Mouse (Mus musculus) stomach, embryonic 14.5 days (tissue): ENCODE results near the gene Cpne7. TPM values are rescaled to one million over a fixed set of nuclear protein-coding genes. Genes with fewer than 3 reads are reported as not detected.

Experiments
- ATAC-seq: fragments of 200-750 bp; cut with Nextera tagmentation; 2 replicates; pipeline ENCODE4 v1.8.0; 2017; ENCODE audit warnings: low read depth, moderate TSS enrichment; ENCODE audit not compliant: insufficient number of reproducible peaks, insufficient read depth, low FRiP score
- H3K27ac ChIP-seq: fragments of 300-500 bp; sonication (generic); 2 replicates; pipeline ENCODE4 v1.5.1; 2014; ENCODE audit warnings: mild to moderate bottlenecking, low read length, moderate library complexity, mixed read lengths
- H3K27me3 ChIP-seq: fragments of 300-500 bp; sonication (generic); 2 replicates; pipeline ENCODE4 v1.6.1; 2014; ENCODE audit warnings: low read length, control low read depth, mixed read lengths; ENCODE audit not compliant: control insufficient read depth, insufficient read depth
- H3K36me3 ChIP-seq: fragments of 300-500 bp; sonication (generic); 2 replicates; pipeline ENCODE4 v1.6.1; 2014; ENCODE audit warnings: mild to moderate bottlenecking, control low read depth, low read length, moderate library complexity, mixed read lengths; ENCODE audit not compliant: control insufficient read depth, insufficient read depth
- H3K4me1 ChIP-seq: fragments of 300-500 bp; sonication (generic); 2 replicates; pipeline ENCODE4 v1.6.1; 2014; ENCODE audit warnings: low read length, control low read depth, mixed read lengths; ENCODE audit not compliant: control insufficient read depth, insufficient read depth
- H3K4me2 ChIP-seq: fragments of 300-500 bp; sonication (generic); replicated peaks from 2 replicates; pipeline ENCODE4 v1.6.1; 2014; ENCODE audit warnings: low read depth, low read length, control low read depth
- H3K4me3 ChIP-seq: fragments of 300-500 bp; sonication (generic); 2 replicates; pipeline ENCODE4 v1.5.1; 2014; ENCODE audit warnings: low read depth, low read length, control low read depth
- H3K9ac ChIP-seq: fragments of 300-500 bp; sonication (generic); replicated peaks from 2 replicates; pipeline ENCODE4 v1.6.1; 2014; ENCODE audit warnings: low read depth, mild to moderate bottlenecking, control low read depth, low read length, moderate library complexity, mixed read lengths
- H3K9me3 ChIP-seq: fragments of 300-500 bp; sonication (generic); 2 replicates; pipeline ENCODE4 v1.6.1; 2016; ENCODE audit warnings: low read depth, low read length, control low read depth; ENCODE audit not compliant: control insufficient read depth
- WGBS: fragments of 180-500 bp; shearing (Covaris S2); extraction: QIAGEN DNeasy Blood & Tissue Kit; methylation state at CpG from one replicate; pipeline ENCODE4 v1.1.7; 2014; 5-methylcytosine and 5-hydroxymethylcytosine counted together
- microRNA-seq: library from miRNA; unstranded; fragments of <30 nt; microRNA quantifications from one replicate; pipeline ENCODE4, GENCODE M21; 2016
- polyA plus RNA-seq: library from polyadenylated mRNA; unstranded; fragments of >200 nt; fragmentation: Nextera tagmentation; extraction: Ambion mirVana; gene quantifications from 2 replicates; pipeline ENCODE4 v1.2.1, GENCODE M21; 2014

Gene Cpne7
- polyA plus RNA-seq, 1 experiment from 2014 or later: 1.2 TPM

DNA sequence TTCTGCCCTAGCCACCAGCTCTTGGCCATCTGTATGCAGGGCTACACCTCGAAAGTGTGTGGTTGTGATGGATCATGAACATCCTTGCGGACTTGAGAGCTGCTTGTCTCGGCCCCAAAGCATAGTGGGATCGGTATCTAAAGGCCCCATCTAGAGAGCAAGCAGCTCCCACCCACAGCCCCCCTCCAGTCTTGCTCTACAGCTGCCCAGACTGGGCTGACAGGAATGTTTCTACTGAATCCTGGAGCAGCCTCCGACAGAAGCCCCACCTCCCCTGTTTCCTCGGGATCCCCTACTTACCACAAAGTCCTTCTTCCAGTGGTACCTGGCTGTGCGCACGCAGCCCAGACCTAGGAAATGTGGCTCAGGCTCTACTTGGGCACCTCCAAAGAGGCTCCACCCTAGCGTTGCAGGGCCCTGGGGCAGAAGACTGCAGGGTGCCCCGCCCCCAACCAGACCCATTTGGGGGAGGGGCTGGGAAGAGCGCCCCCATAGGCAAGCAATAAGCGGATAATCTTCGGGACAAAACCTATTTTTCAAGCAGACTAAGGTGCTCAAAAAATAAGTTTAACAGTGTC lies 40.8 kb downstream of the Cpne7 start, which contains the start of gene Sult5a1:
Gene Sult5a1, minus strand, starts transcription at position 428 of the 578 bp plus-strand sequence.
- ATAC-seq: peak; percentile 64; the same call in 1 of the 2 replicates
- H3K9ac ChIP-seq: no peak within 1 kb of the TSS; the same call in 1 of the 2 replicates
- 26% methylated on average over 13 of the region's 13 CpGs for WGBS

DNA sequence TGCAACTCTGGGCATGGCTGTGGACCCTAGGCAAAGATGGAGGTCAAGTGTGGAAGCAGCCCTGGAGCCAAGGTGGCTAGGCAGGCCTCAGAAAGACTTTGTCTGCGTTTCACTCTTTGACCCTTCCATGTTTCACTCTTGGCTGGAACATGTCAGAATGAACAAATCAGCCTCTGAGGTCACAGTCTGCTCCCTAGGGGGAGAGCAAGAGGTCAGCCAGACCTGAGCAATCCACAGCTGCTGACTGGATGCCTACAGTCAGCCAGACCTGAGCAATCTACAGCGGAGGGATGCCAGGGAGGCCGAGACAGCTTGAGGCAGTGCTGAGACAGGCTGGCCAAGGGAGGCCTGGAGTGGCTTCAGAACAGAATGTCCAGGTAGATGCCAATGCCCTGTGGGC lies 64.2 kb downstream of the Cpne7 start:
- Histone ChIP-seq H3K9ac (no peak overlapping the region), H3K27me3 (no peaks in the 10 kb centered on the region), H3K4me1 (no peaks in the 10 kb centered on the region), H3K27ac (no peak overlapping the region), H3K4me3 (no peak overlapping the region), H3K4me2 (no peak overlapping the region), H3K36me3 (no peaks in the 10 kb centered on the region), H3K9me3 (peaks cover 5% of the 10 kb centered on the region; the same call in 1 of the 2 replicates)
- ATAC-seq: no peak
- 49% methylated on average over 3 of the region's 3 CpGs for WGBS

More for the DNA sequence above, 40.8 kb downstream of the Cpne7 start, which contains the start of gene Sult5a1:
- peaks cover 21% of the 10 kb centered on the region for H3K4me1 ChIP-seq
- no peak within 1 kb of the TSS for H3K27ac ChIP-seq
- H3K36me3 ChIP-seq: no peaks in the 10 kb centered on the region
- H3K9me3 ChIP-seq: no peaks in the 10 kb centered on the region
- H3K4me2 ChIP-seq: peak within 1 kb of the TSS; percentile 29
- H3K27me3 ChIP-seq: no peaks in the 10 kb centered on the region
- peak within 1 kb of the TSS; percentile 21 for H3K4me3 ChIP-seq

Small RNA genes lying within 50 kb of the gene (microRNA-seq; reads per million reads assigned to microRNA genes)
- gene Mir7079 (not detected), gene Mir7080 (not detected)

Other genes starting within 250 kb of the Cpne7 start
- 52.5 and 55.5 TPM in 2 replicates for gene Ankrd11, start 75.1 kb upstream of the Cpne7 start, polyA plus RNA-seq
- 47.6 and 54.3 TPM in 2 replicates for gene Spg7, start 54.4 kb upstream of the Cpne7 start, polyA plus RNA-seq
- 1,772 and 1,775 TPM in 2 replicates for gene Rpl13, start 15.0 kb upstream of the Cpne7 start, polyA plus RNA-seq
- gene Sult5a1, start 40.9 kb downstream of the Cpne7 start, polyA plus RNA-seq: 20.4 and 23.9 TPM in 2 replicates
- gene Dpep1, start 68.9 kb downstream of the Cpne7 start, polyA plus RNA-seq: 1.1 and 1.7 TPM in 2 replicates
- gene Chmp1a, start 95.4 kb downstream of the Cpne7 start, polyA plus RNA-seq: 90.6 and 106 TPM in 2 replicates
- 4.1 and 5.7 TPM in 2 replicates for gene Spata33, start 95.5 kb downstream of the Cpne7 start, polyA plus RNA-seq
- 36.3 and 37.5 TPM in 2 replicates for gene Cdk10, start 107.5 kb downstream of the Cpne7 start, polyA plus RNA-seq
- gene Spata2l, start 118.9 kb downstream of the Cpne7 start, polyA plus RNA-seq: 4.1 and 4.7 TPM in 2 replicates
- 21.8 and 23.2 TPM in 2 replicates for gene Zfp276, start 136.8 kb downstream of the Cpne7 start, polyA plus RNA-seq
- 26.5 and 29.7 TPM in 2 replicates for gene Vps9d1, start 137.0 kb downstream of the Cpne7 start, polyA plus RNA-seq
- 29.4 and 33.6 TPM in 2 replicates for gene Fanca, start 201.2 kb downstream of the Cpne7 start, polyA plus RNA-seq
- gene Spire2, start 215.3 kb downstream of the Cpne7 start, polyA plus RNA-seq: 2.2 and 3.1 TPM in 2 replicates